Mouse (Mus musculus): ENCODE measurements around the gene Prg3.

DNA sequence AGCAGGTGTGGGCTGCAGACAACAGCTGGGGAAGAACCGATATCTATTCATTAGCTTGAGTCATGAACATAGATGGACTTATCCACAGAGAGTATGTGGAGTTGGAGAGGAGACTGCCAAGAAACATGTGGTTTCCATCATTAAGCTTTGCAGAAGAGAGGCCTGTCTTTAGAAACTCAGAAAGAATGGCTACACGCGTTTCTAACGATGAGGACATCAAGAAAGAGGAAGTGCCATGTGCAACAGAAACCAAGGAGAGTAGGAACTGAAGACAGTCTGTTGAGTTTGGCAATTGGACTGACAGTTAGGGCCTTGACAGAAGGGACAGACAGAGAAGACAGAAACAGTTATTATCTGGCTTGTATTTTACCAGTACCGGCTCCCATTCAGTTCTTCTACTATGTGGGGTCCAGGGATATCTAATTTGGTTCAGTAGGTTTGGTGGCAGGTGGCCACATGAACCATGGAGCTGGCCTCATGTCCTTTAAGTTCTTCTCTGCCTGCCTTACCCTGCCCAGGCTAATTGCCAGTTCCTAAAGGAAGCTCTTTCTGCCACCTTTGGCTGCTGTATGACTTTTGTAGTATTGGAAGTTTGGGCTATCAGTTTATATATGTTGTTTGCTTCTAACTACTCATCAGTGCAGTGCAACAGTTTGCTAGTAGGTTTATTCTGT is 20.6 kb upstream of the Prg3 start:
- TF ChIP-seq CTCF (IDR thresholded peaks at IDR 0.05; ENCODE audit: low read depth, low read length) (no peak), GATA1 (IDR thresholded peaks at IDR 0.05; ENCODE audit: borderline replicate concordance, low read length) (no peak)
